In genomic region chr15:36937757-36938498, GRCm38 (mm10) we compare ENCODE assay signal across 7 mouse cellular contexts.
DNase-seq lines count a peak whose midpoint lies in the region; ATAC-seq and TF ChIP-seq lines count a peak whose summit lies in the region.

No protein-coding gene starts in this region.

- H3K27me3 ChIP-seq in forebrain, postnatal 0 days (ENCODE audit: insufficient read depth, low read length), result no peaks in the 10 kb centered on the region
- H3K27me3 ChIP-seq in liver, embryonic 14.5 days (ENCODE audit: control insufficient read depth, insufficient read depth, low read length), result no peaks in the 10 kb centered on the region
- no peaks in the 10 kb centered on the region for H3K27me3 ChIP-seq in neural tube, embryonic 13.5 days

- WGBS in forebrain, postnatal 0 days, result 25% methylated on average over 13 of the region's 13 CpGs
- 29% methylated on average over 13 of the region's 13 CpGs for WGBS in liver, embryonic 14.5 days (ENCODE audit: insufficient replicate concordance)
- WGBS in neural tube, embryonic 13.5 days, result 24% methylated on average over 13 of the region's 13 CpGs

- H3K9me3 ChIP-seq in forebrain, postnatal 0 days (ENCODE audit: low read length), result no peaks in the 10 kb centered on the region
- no peaks in the 10 kb centered on the region for H3K9me3 ChIP-seq in liver, embryonic 14.5 days (ENCODE audit: control insufficient read depth, low read length)
- H3K9me3 ChIP-seq in neural tube, embryonic 13.5 days, result no peaks in the 10 kb centered on the region

- DNase-seq in layer of hippocampus, adult 2 months (ENCODE audit: low spot score in 2 of 2), result peak; percentile 19 to 36
- DNase-seq in layer of hippocampus, adult 9-10 months (ENCODE audit: low spot score), result no peak
- peak; percentile 18 for DNase-seq in adipocyte (ENCODE audit: low spot score)
- DNase-seq in forebrain, postnatal 0 days, result peak; percentile 70
- no peak for DNase-seq in liver, embryonic 14.5 days (ENCODE audit: low read depth in 3 of 3, low spot score in 3 of 3)
- DNase-seq in ovary, postnatal 10 days (ENCODE audit: low spot score), result no peak

- TF ChIP-seq EP300 in liver, embryonic 14.5 days (IDR thresholded peaks at IDR 0.05; ENCODE audit: low read depth), result no peak

- no peaks in the 10 kb centered on the region for H3K36me3 ChIP-seq in forebrain, postnatal 0 days (ENCODE audit: insufficient read depth)
- H3K36me3 ChIP-seq in liver, embryonic 14.5 days (replicated peaks; ENCODE audit: control insufficient read depth, insufficient read depth, low read depth), result no peaks in the 10 kb centered on the region
- no peaks in the 10 kb centered on the region for H3K36me3 ChIP-seq in neural tube, embryonic 13.5 days

- H3K9ac ChIP-seq in forebrain, postnatal 0 days, result peak overlapping the region; percentile 92
- peak overlapping the region; percentile 43 for H3K9ac ChIP-seq in liver, embryonic 14.5 days (replicated peaks)
- H3K9ac ChIP-seq in neural tube, embryonic 13.5 days, result peak overlapping the region; percentile 89

- peak; percentile 11; the same call in 1 of the 2 replicates for ATAC-seq in forebrain, postnatal 0 days
- ATAC-seq in liver, embryonic 14.5 days (ENCODE audit: insufficient read depth), result no peak
- ATAC-seq in neural tube, embryonic 13.5 days (ENCODE audit: low read depth), result peak; percentile 1; the same call in 1 of the 2 replicates

- peak overlapping the region; percentile 60 for H3K4me3 ChIP-seq in layer of hippocampus, adult 2 months
- H3K4me3 ChIP-seq in forebrain, postnatal 0 days (ENCODE audit: low read depth, low read length), result peak overlapping the region; percentile 47
- H3K4me3 ChIP-seq in liver, embryonic 14.5 days (ENCODE audit: insufficient read depth in 1 of 2, low read depth in 2 of 2, low read length in 2 of 2), result peak overlapping the region; percentile 49 to 54
- peak overlapping the region; percentile 47 for H3K4me3 ChIP-seq in neural tube, embryonic 13.5 days

- H3K4me2 ChIP-seq in forebrain, postnatal 0 days (ENCODE audit: low read depth), result peak overlapping the region; percentile 93
- H3K4me2 ChIP-seq in liver, embryonic 14.5 days (ENCODE audit: low read depth), result peak overlapping the region; percentile 76
- peak overlapping the region; percentile 81 for H3K4me2 ChIP-seq in neural tube, embryonic 13.5 days

- no peak for TF ChIP-seq CTCF in layer of hippocampus, adult 2 months (conservative IDR thresholded peaks at IDR 0.05)
- no peak for TF ChIP-seq CTCF in forebrain, postnatal 0 days (IDR thresholded peaks at IDR 0.05; ENCODE audit: low read depth)
- TF ChIP-seq CTCF in liver, embryonic 14.5 days (IDR thresholded peaks at IDR 0.05; ENCODE audit: low read depth), result no peak

- H3K27ac ChIP-seq in layer of hippocampus, adult 2 months, result peak overlapping the region; percentile 97
- peak overlapping the region; percentile 97 for H3K27ac ChIP-seq in forebrain, postnatal 0 days (ENCODE audit: low read depth, low read length)
- no peak overlapping the region for H3K27ac ChIP-seq in liver, embryonic 14.5 days
- peak overlapping the region; percentile 99 for H3K27ac ChIP-seq in neural tube, embryonic 13.5 days (replicated peaks)

- peaks cover 11% of the 10 kb centered on the region for H3K4me1 ChIP-seq in forebrain, postnatal 0 days (ENCODE audit: insufficient read depth)
- peaks cover 4 to 17% of the 10 kb centered on the region in 2 experiments; a peak in 2 of 4 replicates for H3K4me1 ChIP-seq in liver, embryonic 14.5 days (replicated peaks; ENCODE audit: control insufficient read depth in 2 of 2, insufficient read depth in 2 of 2, low read length in 1 of 2)
- H3K4me1 ChIP-seq in neural tube, embryonic 13.5 days (replicated peaks), result peaks cover 25% of the 10 kb centered on the region

Comparison
In these comparisons a context has a peak if more than half of its experiments do, and no peak if none do; other contexts are left out.
1. DNase-seq: peak in layer of hippocampus, adult 2 months (2 of 2), adipocyte (single experiment) and forebrain, postnatal 0 days (single experiment); none in layer of hippocampus, adult 9-10 months (single experiment), liver, embryonic 14.5 days (0 of 3) and ovary, postnatal 10 days (single experiment).
2. Peak in every context shown above with its lines, with median percentiles within 50 percentile points of each other: H3K4me3 ChIP-seq, H3K4me2 ChIP-seq and H3K9ac ChIP-seq.